Mouse (Mus musculus): ENCODE measurements around the gene Zswim4.
A peak's percentile ranks its signal among the peaks of the same experiment; 100 is the strongest.

The Zswim4 gene

DNA sequence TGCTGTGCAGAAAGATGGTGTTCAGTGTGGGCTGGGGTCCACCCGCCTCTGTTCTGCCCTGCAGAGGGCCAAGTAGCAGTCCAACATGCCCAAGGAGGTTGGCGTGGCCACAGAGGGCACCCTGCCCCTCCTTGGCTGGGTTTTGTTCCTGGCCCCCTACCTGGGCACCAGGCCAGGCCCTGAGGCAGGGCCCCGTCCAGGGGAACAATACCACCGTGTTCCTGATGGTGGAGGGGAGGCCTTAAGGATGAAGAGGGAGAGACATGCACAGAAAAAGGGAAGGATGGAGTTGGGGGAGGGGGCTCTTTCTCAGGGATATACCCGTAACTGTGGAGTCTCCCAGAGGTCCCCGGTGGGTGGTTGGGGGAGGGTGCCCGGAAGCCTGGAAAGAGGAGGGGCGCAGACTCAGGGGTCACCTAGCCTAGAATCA lies 36.7 kb downstream of the Zswim4 start:
- no peak for DNase-seq

GRCm38 (mm10) chr8:84199348-84200125 lies 37.3 kb downstream of the Zswim4 start:
- no peak for DNase-seq

GRCm38 (mm10) chr8:84198871-84199270 lies 38.0 kb downstream of the Zswim4 start:
- DNase-seq = no peak

DNA sequence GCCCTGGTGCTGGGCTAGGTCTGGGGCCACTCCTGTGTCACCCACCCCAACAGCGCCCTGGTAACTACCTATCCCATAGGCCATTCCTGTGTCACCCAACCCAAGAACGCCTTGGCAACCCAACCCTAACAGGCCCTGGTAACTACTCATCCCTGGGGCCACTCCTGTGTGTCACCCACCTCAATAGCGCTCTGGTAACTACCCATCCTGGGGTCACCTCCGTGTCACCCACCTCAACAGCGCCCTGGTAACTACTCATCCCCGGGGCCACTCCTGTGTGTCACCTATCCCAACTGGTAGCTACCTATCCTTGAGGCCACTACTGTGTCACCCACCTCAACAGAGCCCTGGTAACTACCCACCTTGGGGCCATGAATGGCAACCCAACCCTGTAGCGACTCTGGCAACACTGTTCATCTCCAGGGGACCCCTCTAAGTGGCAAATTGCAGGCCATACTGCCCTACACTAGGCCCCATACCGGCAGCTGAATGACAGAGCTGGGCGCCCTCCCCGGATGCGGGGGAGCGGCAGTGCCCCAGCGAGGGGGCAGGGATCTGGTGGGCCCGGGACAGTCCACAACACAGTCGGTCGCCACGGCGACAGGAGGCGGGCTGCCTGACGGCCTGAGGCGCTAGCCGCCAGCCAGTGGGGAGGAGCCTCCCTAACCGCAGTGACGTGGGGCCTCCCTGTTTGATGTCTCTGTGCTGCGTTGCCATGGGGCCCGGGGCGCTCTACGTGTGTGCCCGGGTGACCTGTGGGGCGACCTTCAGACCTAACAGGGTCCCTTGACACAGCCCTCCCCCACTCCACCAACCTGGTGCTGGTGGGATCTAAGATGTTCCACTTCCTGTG lies 38.7 kb downstream of the Zswim4 start:
- peak; percentile 37 to 46 for DNase-seq

GRCm38 (mm10) chr8:84197141-84197921 lies 39.5 kb downstream of the Zswim4 start:
- peak; percentile 25 to 27 for DNase-seq

- no peak for DNase-seq
Observed at GRCm38 (mm10) chr8:84194224-84194743, 42.6 kb downstream of the Zswim4 start.

DNA sequence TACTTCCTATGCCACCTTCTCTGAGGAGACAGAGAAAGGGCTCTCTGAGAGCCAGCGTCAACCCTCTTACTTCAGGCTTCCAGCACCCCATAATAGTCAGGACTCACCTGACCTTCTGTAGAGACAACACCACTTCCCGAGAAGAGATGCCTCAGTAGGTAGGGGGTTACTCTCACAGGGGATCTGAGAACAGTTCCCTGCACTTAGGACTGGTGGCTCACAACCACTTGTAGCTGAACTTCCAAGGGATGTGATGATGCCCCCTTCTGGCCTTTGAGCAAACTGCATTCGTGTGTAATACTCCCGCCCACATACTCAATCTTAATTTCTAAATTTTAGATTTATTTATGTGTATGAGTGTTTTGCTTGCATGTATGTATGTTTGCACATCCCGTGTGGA lies 43.3 kb downstream of the Zswim4 start:
- DNase-seq = no peak

- no peak for DNase-seq
Observed at GRCm38 (mm10) chr8:84193161-84193560, 43.7 kb downstream of the Zswim4 start.

DNA sequence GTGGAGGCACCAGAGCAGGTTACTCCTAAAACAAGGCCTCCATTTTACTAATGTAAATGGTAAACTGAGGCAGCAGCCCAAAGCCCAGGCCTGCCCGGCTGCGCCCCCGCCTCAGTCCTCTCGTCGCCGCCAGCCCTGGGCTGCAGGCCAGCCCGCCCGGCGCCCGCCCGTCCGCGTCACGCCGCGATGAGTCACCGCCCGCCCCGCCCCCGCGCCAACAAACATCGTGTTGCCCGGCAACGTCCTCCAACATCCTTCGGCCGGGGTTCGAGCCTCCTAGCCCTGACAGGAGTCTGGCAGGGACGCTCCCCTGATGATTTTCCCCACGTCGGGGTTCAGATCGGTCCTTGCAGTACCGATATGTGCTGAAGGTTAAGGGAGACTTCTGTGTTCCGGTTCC lies 44.3 kb downstream of the Zswim4 start:
- peak; percentile 47 to 66 for DNase-seq

GRCm38 (mm10) chr8:84192023-84192422 lies 44.8 kb downstream of the Zswim4 start:
- DNase-seq = no peak

DNA sequence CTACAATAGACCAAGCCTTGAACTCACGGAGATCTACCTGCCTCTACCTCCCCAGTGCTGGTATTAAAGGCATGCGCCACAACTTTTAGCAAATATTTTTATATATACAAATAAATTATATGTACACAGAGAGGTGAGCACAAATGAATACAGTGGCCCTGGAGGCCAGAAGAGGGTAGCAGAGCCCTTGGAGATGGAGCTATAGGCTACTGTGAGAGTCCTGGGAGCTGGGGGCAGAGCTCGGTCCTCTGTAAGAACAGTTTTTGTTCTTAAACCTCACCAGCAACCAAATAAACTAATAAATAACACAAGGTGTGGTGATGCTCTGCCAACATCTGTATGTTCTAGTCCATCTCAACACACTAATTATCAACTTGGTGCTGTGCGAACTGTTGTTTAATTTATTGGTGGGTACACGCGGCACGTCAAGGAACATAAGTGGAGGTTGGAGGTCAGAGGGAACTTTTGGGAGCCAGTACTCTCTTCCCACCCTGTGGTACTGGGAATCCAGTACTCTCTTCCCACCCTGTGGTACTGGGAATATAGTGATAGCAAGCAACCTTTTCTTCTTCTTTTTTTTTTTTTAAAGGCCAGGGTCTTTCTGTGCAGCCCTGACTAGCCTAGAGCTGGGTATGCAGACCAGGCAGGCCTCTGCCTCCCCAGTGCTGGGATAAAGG lies 46.5 kb downstream of the Zswim4 start:
- no peak for DNase-seq

GRCm38 (mm10) chr8:84189603-84190002 lies 47.3 kb downstream of the Zswim4 start:
- DNase-seq = no peak

DNA sequence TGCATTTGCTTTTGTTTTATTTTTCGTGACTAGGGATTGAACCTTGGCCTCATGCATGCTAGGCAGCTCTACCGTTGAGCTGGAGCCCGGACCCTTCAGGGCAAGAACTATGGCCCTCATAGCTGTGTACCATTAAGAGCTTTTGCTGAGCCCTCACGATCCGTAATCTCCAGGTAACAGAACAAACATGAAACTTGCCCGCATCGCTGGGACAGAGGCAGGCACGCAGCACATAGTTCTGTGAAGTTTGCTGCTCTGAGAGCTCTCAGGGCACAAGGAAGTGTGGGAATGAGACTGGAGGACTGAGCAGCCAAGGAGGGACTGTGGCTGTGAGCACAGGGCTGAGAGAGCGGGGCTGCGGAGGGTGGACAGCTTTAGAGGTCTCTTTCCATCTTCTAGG lies 48.2 kb downstream of the Zswim4 start:
- DNase-seq = no peak

GRCm38 (mm10) chr8:84187065-84187755 lies 49.6 kb downstream of the Zswim4 start:
- DNase-seq = peak; percentile 66 to 71

GRCm38 (mm10) chr8:84186547-84186946 lies 50.3 kb downstream of the Zswim4 start:
- peak; percentile 76 to 82 for DNase-seq

DNA sequence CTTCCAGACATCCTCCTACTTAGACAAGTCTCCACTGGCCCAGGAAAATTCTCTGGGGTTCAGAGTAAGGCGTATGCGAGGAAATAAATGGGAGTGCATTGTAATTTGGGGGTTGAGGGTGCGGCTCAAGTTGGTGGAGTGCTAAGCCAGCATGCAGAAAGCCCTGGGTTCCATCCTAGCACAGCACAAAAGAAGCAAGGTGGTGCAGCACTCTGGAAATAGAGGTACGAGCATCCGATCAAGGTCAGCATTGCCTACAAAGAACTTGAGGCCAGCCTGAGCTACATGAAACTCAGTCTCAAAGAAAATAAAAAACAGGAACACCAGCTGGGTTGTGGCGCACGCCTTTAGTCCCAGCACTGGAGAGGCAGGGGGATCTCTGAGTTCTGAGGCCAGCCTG lies 51.7 kb downstream of the Zswim4 start, which contains the start of gene Nanos3:
Nanos3 (minus strand) TSS at position 101 of the 400 bp plus-strand sequence.
- DNase-seq = no peak

- no peak for DNase-seq
Observed at GRCm38 (mm10) chr8:84184085-84185043, 52.5 kb downstream of the Zswim4 start.

- peak; percentile 39 to 47 for DNase-seq
Observed at GRCm38 (mm10) chr8:84183261-84184084, 53.4 kb downstream of the Zswim4 start.

- no peak for DNase-seq
Observed at GRCm38 (mm10) chr8:84182833-84183232, 54.0 kb downstream of the Zswim4 start.
